Mouse (Mus musculus) thymus, postnatal 0 days (tissue): ENCODE measurements around the gene Irs1. TPM values are rescaled to one million over a fixed set of nuclear protein-coding genes. Genes with fewer than 3 reads are reported as not detected.

Experiments
- DNase-seq: peaks from one replicate; pipeline ENCODE4 v3.0.0-alpha.2; 2015; ENCODE audit warnings: low spot score
- polyA plus RNA-seq: library from polyadenylated mRNA; unstranded; fragments of >200 nt; fragmentation: Nextera tagmentation; extraction: Ambion mirVana; gene quantifications from 2 replicates; pipeline ENCODE4 v1.2.1, GENCODE M21; 2015

Gene Irs1
- 0.53 and 0.72 TPM in 2 replicates for polyA plus RNA-seq

DNA sequence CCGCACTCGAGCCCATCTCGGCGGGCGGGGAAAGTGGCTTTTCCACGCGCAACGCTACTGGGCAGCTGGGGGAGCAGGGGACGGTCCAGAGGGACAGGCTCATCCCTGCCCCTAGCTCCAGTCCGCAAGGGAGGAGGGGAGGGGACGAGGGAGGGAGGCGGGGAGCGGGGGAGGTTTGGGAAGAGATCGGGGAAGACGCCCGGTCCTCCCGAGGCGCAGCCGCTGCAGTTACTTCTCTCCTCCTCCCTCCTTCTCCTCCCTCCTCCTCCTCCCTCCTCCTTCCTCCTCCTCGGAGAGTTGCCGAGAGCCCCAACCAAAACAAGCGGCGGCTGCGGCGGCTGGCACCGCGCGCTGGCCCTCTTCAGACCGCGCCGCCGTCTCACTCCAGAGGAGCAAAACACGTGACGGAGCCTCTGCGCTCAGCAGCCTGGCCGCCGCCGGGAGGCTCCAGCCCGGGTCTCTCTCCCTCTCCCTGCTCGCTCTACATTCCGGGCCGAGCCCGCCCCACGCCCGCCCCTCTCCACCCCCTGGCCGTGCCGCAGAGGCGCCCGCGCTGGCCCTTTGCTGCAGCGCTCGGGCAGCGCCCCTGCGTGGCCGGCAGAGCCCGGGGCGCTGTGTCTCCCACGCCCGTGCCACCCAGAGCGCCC, at the start of gene Irs1:
Gene Irs1 (minus strand): TSS at position 266 of the 647 bp plus-strand sequence.
- peak; percentile 18 for DNase-seq

DNA sequence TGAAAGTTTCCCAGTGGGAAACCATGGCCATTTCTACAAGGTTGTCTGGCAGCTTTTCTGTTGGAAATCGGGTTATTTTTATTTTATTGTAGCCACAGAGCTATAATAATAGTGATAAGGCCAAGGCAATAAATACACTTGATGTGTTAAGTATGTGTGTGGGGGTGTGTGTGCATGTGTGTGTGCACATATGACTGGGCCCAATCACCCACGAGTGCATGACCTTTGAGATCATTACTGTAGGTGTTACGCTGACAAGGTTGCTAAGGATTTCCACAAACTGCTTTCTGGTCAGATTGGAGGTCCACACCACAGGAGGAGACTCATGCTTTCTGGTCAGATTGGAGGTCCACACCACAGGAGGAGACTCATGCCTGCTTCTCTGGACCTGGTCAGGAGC, 43.3 kb upstream of the Irs1 start:
- no peak for DNase-seq

DNA sequence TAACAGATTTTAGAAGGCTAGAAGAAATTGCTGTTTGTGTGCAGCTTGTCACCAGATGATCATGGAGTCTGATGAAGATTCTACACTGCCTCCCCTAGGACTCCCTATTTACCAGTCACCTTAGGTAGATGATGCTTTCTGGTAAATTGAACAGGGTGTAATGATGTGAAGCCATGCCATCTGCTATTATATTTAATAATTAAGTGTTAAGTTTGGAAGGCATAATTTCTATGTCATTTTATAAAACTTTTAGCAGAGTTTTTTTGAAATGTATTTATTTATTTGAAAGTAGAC, 38.7 kb upstream of the Irs1 start:
- no peak for DNase-seq

DNA sequence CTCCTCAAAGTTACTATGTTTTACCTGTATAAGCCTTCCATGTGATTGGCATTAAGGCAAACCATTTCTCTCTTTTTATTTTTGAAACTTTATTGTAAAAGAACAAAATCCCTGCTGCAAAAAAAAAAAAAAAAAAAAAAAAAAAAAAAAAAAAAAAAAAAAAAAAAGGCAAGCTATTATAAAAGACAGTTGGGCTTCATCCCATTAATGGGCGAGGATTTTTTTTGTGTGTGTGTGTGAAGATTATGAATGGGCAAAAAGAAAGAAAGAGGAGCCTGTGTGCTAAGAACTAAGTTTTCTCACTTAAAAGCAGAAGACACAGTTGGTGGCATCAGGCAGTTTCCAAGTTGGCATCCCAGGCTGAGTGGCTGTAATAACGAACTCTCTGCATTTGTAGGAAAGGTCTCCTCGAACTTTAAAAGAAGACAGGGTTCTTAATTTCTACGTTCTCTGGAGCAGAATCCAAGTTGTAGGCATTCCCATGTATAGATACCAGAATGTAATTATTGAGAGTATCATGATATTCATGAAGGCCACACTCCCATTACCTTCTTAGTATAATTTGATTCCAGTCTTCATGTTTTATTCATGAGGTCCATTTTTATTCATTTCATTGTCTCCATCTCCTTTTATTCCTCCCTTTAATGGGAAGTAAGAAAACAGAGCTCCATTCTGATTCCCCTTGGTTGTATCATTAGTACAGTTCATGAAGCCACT, 38.2 kb upstream of the Irs1 start:
- DNase-seq, result no peak

DNA sequence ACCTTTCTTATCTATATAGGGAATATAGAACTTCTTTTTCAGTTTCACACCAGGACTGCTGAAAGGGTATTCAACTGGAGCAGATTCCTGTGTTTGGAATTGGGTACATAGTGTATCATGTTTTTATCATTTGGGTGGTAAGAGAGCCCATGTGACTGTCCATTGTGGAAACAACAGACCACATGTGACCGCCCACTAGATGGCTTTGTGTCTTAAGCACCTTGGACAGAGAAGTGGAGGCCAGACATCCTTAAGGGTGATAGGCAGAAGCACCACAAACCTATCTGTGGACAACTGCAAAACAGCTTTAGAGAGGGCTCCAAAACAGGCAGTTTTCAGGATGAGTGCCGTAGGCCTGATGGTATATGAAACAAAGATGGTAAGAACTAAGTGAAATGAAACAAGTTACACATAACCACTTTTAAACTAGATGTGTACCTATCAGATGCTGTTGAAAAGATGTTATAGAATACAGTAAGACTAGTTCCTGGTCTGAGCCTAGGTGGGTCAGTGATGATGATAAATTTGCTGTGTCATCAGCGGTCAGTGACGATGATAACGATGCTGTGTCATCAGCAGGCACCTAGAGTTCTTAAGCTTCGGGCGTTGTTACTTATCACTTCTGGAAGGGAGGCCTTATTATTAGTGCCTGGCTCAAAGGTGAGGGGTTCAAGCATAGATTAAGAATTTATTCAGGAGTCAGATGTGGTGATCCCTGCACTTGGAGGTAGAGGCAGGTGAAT, 37.0 kb upstream of the Irs1 start:
- no peak for DNase-seq

DNA sequence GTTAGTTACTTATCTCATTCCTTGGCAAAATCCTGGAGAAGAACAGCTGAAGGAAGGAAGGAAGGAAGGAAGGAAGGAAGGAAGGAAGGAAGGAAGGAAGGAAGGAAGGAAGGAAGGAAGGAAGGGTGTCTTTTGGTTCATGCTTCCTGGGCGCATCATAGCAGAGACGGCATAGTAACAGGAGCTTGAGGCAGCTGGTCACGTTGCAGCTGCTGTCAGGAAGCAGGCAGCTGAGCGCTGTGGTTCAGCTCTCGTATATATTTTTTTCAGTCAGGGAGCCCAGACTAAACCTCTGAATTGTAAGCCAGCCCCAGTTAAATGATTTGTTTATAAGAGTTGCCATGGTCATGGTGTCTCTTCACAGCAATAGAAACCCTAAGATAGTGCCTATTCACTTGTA, 34.9 kb upstream of the Irs1 start:
- DNase-seq, result no peak

DNA sequence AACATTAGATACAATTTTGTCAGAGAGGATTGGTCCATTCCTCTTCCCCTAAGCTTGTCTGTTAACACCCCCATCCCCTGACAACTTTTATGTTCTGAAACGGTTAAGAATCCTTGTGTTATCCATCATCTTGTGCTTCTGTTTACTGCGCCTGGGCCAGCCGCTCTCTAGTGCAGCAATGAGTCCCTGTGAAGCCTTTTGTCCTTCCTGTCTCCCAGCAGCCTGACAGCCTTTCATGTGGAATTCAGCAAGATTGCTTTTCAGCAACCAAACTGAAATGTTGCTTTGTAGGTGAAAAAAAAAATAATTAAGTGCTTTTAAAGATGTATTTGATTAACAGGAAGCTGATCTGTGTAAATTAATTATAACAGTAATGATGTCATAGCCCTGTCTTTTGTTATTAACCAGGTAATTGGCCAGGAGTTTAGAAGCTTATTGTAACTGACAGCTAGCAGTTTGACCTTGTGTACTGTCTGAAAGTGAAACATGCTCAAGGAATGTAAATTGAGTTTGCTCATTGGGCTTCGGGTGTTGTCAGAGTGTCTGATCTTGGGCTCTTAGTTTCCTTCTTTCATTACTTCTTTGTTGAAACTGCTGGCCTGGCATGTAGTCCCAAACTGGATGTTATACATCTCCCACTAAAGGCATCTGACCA, 33.0 kb upstream of the Irs1 start:
- DNase-seq, result no peak

DNA sequence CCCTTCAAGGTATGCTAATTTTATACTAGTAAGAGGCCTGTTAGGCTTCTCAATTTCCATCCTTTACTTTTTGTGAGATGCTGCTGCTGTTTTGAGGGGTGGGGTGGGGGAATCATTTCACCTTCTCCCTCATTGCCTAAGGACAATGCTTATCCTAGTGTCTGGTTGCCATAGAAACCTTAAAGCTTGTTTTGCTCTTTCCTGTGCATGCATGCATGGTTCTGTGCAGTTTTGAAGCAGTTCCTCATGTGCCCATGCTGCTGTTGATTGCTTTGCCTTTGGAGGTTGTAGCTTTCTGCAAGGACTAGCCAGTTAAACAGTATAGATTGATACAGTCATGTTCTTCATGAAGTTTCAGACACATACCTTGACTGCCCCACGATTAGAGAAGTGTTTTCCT, 30.2 kb upstream of the Irs1 start:
- no peak for DNase-seq

DNA sequence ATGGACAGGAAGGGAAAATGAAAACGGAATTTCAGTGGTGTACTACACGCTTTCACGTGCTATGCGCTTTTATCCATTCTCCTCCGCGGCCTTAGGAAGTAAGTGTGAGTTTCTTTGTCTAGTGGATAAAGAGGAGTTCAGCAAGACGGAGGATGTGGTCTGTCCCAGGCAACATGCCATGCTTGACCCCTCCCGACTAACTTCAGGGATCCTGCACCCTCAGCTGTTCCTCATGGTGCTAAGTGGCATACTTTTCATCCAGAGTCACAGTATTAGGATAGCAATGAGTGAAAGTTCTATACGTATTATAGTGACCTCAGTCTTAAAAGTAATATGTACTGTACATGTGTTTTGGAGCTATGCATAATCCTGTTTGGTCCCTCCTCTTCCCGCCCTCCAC, 29.6 kb upstream of the Irs1 start:
- no peak for DNase-seq

DNA sequence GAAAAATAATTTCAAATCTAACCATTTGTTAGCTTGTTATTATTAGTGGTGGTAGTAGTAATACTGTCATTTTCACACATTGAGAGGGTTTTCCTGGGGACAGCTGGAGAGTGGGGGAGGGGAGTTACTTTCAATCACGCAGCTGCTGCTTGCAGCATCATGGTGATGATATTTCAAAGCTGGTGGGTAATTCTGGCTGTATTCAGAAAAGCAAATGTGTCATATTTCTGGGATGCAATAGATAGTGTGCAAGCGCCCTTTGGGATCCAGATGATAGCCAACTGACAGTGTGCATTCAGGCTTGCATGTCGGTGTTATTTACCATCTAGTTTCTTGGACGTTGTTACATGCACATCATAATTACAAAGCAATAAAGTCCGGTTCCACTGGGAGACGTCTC, 29.2 kb upstream of the Irs1 start:
- no peak for DNase-seq

DNA sequence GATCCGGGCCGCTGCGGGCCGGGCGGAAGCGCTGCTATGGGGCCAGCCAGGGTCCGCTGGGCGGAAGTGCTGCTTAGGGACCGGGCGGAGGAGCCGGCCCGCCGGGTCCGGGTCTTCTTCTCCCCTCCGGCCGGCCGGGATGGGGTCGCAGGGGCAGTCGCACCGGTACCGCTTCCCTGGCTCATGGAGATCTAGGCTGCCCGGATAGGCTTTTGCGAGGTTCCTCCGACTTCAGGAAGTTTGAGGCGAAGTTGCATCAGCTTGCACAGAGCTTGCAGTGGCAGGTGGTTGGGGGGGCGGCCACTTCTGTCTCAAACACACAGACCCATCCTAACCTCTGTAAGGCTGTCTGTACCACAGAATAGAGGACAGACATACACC, 25.5 kb upstream of the Irs1 start:
- no peak for DNase-seq

DNA sequence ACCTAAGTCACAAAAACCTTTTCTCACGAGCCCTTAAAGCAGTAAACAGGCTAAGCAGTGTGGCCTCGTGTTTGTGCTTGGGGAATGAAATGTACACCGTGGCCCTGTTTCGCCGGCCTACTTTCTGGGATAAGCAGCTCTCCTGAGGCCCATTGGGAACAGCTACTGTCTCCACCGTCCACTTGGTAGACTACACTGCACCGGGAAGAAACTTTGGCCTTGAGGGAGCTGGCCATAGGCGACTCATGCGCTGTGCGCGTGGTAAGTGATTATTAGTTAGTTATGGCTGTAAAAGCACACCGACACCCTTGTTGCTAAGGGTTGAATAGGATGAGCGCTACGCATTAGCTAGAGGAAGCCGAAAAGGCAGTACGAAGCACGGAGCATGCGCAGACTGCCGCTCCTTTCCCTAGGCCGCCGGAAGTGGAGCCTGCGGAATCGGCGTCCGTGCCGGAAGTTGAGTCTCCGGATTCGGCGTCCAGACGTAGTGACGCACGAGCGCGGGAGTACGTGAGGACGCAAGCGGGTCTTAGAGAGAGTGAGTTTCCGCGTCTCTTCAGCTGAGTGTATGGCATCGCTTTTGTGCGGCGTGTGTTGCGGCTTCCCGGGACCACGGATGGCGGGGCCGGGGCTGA, 25.0 kb upstream of the Irs1 start, which contains the start of gene Rhbdd1:
Gene Rhbdd1 (plus strand): TSS at position 342 of the 635 bp plus-strand sequence.
- peak; percentile 98 for DNase-seq

DNA sequence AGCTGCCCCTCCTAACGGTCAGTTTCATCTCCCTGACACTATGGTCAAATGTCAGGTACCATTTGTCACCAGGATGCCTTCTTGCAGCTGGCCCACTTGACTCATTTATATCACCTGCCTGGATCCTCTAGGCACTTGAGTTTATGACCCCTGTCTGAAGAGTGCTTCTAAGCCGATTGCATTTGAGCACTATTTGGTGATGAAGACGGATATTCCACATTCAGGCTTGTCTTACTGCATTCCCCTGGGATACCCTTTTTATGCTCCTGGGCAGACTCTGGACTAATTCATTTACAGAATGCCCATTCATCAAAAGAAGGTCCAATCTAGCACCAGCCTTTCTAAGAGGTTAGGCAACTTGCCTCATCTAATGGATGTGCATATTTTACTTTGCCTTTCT, 13.3 kb upstream of the Irs1 start:
- DNase-seq, result no peak

DNA sequence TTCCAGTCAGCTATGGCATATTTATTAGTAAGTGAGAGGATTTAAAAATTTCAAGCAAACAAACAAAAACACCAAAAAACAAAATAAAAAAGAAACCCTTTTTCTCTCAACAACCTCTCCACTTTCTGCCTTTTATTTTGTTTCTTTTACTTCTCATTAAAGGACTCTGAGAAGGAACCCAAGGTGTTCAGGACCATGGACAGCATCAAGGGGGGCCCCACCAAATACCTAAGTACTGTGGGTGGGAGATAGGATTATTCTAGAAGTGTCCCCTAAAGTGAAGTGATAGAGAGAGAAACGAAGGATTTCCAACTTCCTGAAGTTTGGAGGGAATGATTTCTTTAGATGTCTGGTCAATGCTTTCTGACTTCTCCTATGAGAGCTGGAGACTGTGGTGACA, 7.4 kb upstream of the Irs1 start:
- DNase-seq, result peak; percentile 19

DNA sequence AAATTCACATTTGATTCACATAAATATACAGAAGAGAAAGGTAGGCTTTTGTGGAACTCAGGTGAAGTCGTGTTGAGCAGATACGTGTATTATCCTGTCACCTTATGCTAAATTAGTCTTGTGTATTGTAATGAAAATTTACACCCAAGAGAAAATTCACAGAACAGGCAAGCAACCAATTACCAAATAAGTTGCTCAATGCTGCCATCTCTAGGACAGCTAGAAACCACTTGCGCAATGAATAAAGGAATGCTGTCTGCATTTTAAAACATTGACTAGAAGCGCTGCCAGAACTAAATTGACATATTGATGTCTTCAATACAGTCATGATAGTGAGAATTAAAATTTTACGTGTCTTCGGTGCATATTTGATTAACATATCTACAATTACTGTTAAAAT, 2.9 kb upstream of the Irs1 start:
- DNase-seq, result peak; percentile 52

DNA sequence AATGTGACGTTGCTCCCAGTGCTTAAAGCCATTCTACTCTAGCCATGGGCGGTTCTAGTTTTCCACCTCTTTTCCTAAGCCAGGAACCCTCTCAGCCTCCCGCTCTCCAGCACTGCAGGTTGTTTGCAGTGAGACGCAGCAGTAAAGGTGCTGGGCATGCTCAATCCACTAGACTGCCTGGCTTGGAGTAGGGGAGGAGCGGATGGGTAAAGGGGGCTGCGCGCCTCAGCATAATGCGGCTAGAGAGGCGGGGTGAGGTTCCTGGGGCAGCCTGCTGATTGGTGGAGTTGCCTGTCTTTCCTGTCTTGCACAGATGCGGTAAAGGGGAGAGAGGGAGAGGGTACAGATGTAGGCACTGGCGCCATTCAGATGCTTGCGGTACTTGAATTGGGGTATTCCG, 1.6 kb upstream of the Irs1 start:
- peak; percentile 52 for DNase-seq

DNA sequence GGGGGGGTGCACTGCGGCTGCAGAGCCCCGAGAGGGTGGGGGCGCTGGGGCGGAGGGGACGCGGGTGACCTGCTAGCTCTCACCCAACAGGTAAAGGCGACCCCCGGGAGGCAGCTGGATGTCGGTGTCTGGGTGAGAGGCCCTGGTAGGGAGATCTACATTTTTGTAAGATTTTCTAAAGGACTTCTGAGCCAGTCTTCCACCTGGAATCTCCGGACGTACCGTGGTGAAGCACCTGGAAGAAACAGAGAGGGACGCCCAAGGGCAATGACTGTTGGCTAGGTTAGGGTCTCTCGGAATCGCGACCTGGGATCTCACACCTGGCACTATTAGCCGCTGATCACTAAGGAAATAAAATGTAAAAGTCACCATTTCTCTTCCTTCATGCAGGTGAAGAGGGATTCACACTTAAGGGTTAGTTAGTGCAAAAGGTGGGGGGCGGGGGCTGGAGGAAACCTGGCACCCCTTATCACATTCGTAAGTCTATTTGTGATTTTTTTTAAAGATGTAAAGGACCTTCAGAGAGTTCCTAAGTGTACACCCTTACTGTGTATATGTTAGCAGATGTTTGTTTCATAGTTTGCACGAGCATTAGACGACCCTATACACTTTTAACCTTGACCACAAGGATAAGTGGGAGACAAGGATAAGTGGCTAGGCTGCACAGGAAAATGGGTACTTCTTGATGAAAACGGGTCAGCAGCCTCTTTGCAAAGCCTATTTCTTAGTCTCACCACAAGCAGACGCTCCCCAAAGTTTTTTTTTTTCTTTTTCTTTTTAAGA, 905 bp upstream of the Irs1 start:
- no peak for DNase-seq

DNA sequence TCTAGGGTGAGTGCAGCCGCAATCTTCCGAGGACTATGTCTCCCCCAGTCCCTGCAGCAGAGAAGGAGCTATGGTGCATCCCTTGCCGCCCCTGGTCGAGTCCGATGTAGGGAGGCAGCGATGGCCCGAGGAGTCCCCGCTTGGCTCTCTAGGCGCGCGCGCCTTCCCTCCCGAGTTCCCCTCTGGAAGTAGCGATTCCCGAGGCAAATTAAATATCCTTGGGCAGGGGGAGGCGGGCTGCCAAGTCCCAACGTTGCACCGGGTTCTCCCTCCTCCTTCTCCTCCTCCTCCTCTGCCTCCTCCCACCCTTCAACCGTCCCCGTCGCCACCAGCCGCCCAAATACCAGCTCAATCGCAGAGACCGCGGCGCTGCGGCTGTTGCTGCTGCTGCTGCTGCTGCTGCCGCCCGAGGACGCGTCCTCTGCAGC, 479 bp downstream of the Irs1 start:
- DNase-seq, result peak; percentile 15

DNA sequence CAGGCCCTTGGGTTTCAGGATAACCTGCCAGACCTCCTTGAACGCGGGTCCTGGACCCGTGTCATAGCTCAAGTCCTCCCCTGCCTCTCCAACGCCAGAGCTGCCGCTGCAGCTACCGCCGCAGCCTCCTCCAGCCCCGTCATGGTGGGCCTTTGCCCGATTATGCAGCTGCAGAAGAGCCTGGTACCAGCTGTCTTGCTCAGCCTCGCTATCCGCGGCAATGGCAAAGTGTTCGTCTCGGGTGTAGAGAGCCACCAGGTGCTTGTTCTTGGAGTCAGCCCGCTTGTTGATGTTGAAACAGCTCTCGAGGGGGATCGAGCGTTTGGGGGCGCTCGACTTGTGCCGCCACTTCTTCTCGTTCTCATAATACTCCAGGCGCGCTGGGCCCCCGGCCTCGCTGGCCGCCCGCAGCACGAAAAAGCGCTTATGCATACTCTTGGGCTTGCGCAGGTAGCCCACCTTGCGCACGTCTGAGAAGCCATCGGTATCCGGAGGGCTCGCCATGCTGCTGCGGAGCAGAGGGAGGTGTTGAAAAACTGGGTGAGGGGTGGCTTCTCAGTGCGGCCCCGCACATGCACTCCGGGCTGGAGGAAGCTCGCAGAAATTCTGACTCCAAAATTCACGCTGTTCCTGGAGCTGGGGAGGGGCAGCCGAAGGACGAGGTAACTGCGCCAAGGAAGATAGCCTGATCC, 1.1 kb downstream of the Irs1 start:
- peak; percentile 20 for DNase-seq
